Mouse (Mus musculus): ENCODE measurements around the gene Hist1h2af. TPM values are rescaled to one million over a fixed set of nuclear protein-coding genes. Genes with fewer than 3 reads are reported as not detected.
"Not testable (repeated sequence)": the region's sequence is repeated elsewhere in the genome, so short reads cannot be mapped to it uniquely, and the experiment has no call there.

The Hist1h2af gene
- polyA plus RNA-seq, 1 experiment, result 68.8 TPM

DNA sequence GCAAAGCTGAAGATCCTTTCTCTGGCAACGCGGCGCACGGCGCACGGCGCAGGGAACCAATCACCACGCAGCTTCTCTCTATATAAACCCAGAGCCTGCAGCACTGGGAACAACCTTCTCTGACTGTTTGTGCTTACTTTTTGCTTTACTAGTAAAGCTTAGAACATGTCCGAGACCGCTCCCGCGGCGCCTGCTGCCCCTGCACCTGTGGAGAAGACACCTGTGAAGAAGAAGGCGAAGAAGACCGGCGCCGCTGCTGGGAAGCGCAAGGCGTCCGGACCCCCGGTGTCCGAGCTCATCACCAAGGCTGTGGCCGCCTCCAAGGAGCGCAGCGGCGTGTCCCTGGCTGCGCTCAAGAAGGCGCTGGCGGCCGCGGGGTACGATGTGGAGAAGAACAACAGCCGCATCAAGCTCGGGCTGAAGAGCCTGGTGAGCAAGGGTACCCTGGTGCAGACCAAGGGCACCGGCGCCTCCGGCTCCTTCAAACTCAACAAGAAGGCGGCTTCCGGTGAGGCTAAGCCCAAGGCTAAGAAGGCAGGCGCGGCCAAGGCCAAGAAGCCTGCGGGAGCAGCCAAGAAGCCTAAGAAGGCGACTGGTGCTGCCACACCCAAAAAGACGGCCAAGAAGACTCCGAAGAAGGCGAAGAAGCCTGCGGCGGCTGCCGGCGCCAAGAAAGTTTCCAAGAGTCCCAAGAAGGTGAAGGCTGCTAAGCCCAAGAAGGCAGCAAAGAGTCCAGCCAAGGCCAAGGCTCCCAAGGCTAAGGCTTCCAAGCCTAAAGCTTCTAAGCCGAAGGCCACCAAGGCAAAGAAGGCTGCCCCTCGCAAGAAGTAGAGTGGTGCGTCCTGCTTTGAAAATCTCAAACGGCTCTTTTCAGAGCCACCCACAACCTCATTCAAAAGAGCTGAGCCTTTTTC is 21.5 kb downstream of the Hist1h2af start:
- Histone ChIP-seq H3K9ac (ENCODE audit: low read depth, poor library complexity, severe bottlenecking) (peak overlapping the region; percentile 95), H3K36me3 (ENCODE audit: control insufficient read depth, insufficient read depth, low read length, poor library complexity, severe bottlenecking) (no peaks in the 10 kb centered on the region), H3K27me3 (ENCODE audit: control insufficient read depth, insufficient read depth, low read length, poor library complexity, severe bottlenecking) (no peaks in the 10 kb centered on the region), H3K9me3 (replicated peaks; ENCODE audit: control insufficient read depth, insufficient read depth, low read length, poor library complexity, severe bottlenecking) (no peaks in the 10 kb centered on the region), H3K27ac (ENCODE audit: insufficient read depth, low read length) (peak overlapping the region; percentile 90), H3K4me1 (ENCODE audit: control insufficient read depth, insufficient read depth, low read length) (no peaks in the 10 kb centered on the region), H3K4me3 (ENCODE audit: low read depth, low read length) (peak overlapping the region; percentile 68)
- TF ChIP-seq POLR2A (IDR thresholded peaks at IDR 0.05; ENCODE audit: insufficient read depth, low read length), result peak; percentile 99
- no peak for TF ChIP-seq CTCF (IDR thresholded peaks at IDR 0.05; ENCODE audit: low read depth, low read length)

- H3K9me3 ChIP-seq (replicated peaks; ENCODE audit: control insufficient read depth, insufficient read depth, low read length, poor library complexity, severe bottlenecking), result no peaks in the 10 kb centered on the region
- no peaks in the 10 kb centered on the region for H3K27me3 ChIP-seq (ENCODE audit: control insufficient read depth, insufficient read depth, low read length, poor library complexity, severe bottlenecking)
- H3K9ac ChIP-seq (ENCODE audit: low read depth, poor library complexity, severe bottlenecking), result peak overlapping the region; percentile 91
- no peaks in the 10 kb centered on the region for H3K36me3 ChIP-seq (ENCODE audit: control insufficient read depth, insufficient read depth, low read length, poor library complexity, severe bottlenecking)
- peak overlapping the region; percentile 68 for H3K4me3 ChIP-seq (ENCODE audit: low read depth, low read length)
- peak overlapping the region; percentile 94 for H3K27ac ChIP-seq (ENCODE audit: insufficient read depth, low read length)
- no peaks in the 10 kb centered on the region for H3K4me1 ChIP-seq (ENCODE audit: control insufficient read depth, insufficient read depth, low read length)
- TF ChIP-seq CTCF (IDR thresholded peaks at IDR 0.05; ENCODE audit: low read depth, low read length), result no peak
- peak; percentile 92 for TF ChIP-seq POLR2A (IDR thresholded peaks at IDR 0.05; ENCODE audit: insufficient read depth, low read length)
- no peak for TF ChIP-seq EP300 (IDR thresholded peaks at IDR 0.05; ENCODE audit: insufficient read depth, low read depth, low read length)
Observed at GRCm38 (mm10) chr13:23555839-23556416, 22.2 kb downstream of the Hist1h2af start.

GRCm38 (mm10) chr13:23556906-23557305 is 23.2 kb downstream of the Hist1h2af start:
- no peaks in the 10 kb centered on the region for H3K4me1 ChIP-seq (ENCODE audit: control insufficient read depth, insufficient read depth, low read length)
- no peak overlapping the region for H3K4me3 ChIP-seq (ENCODE audit: low read depth, low read length)
- peak overlapping the region; percentile 91 for H3K9ac ChIP-seq (ENCODE audit: low read depth, poor library complexity, severe bottlenecking)
- H3K36me3 ChIP-seq (ENCODE audit: control insufficient read depth, insufficient read depth, low read length, poor library complexity, severe bottlenecking), result no peaks in the 10 kb centered on the region
- peak overlapping the region; percentile 82; the same call in 1 of the 2 replicates for H3K27ac ChIP-seq (ENCODE audit: insufficient read depth, low read length)
- no peaks in the 10 kb centered on the region for H3K9me3 ChIP-seq (replicated peaks; ENCODE audit: control insufficient read depth, insufficient read depth, low read length, poor library complexity, severe bottlenecking)
- H3K27me3 ChIP-seq (ENCODE audit: control insufficient read depth, insufficient read depth, low read length, poor library complexity, severe bottlenecking), result no peaks in the 10 kb centered on the region
- TF ChIP-seq POLR2A (IDR thresholded peaks at IDR 0.05; ENCODE audit: insufficient read depth, low read length) (no peak), CTCF (IDR thresholded peaks at IDR 0.05; ENCODE audit: low read depth, low read length) (no peak), EP300 (IDR thresholded peaks at IDR 0.05; ENCODE audit: insufficient read depth, low read depth, low read length) (no peak)

GRCm38 (mm10) chr13:23560699-23561098 is 27.0 kb downstream of the Hist1h2af start:
- H3K9me3 ChIP-seq (replicated peaks; ENCODE audit: control insufficient read depth, insufficient read depth, low read length, poor library complexity, severe bottlenecking); H3K36me3 ChIP-seq (ENCODE audit: control insufficient read depth, insufficient read depth, low read length, poor library complexity, severe bottlenecking); H3K9ac ChIP-seq (ENCODE audit: low read depth, poor library complexity, severe bottlenecking); H3K27me3 ChIP-seq (ENCODE audit: control insufficient read depth, insufficient read depth, low read length, poor library complexity, severe bottlenecking); H3K4me1 ChIP-seq (ENCODE audit: control insufficient read depth, insufficient read depth, low read length); H3K4me3 ChIP-seq (ENCODE audit: low read depth, low read length): not testable (repeated sequence)
- H3K27ac ChIP-seq (ENCODE audit: insufficient read depth, low read length), result peak overlapping the region; percentile 86

- peak overlapping the region; percentile 67 for H3K4me3 ChIP-seq (ENCODE audit: low read depth, low read length)
- H3K9me3 ChIP-seq (replicated peaks; ENCODE audit: control insufficient read depth, insufficient read depth, low read length, poor library complexity, severe bottlenecking); H3K4me1 ChIP-seq (ENCODE audit: control insufficient read depth, insufficient read depth, low read length); H3K27ac ChIP-seq (ENCODE audit: insufficient read depth, low read length); H3K9ac ChIP-seq (ENCODE audit: low read depth, poor library complexity, severe bottlenecking); H3K27me3 ChIP-seq (ENCODE audit: control insufficient read depth, insufficient read depth, low read length, poor library complexity, severe bottlenecking); H3K36me3 ChIP-seq (ENCODE audit: control insufficient read depth, insufficient read depth, low read length, poor library complexity, severe bottlenecking): not testable (repeated sequence)
Observed at GRCm38 (mm10) chr13:23561531-23561882, 27.8 kb downstream of the Hist1h2af start.

- peak within 1 kb of the TSS; percentile 84 for H3K4me3 ChIP-seq (ENCODE audit: low read depth, low read length)
- H3K27me3 ChIP-seq (ENCODE audit: control insufficient read depth, insufficient read depth, low read length, poor library complexity, severe bottlenecking); H3K4me1 ChIP-seq (ENCODE audit: control insufficient read depth, insufficient read depth, low read length); H3K9me3 ChIP-seq (replicated peaks; ENCODE audit: control insufficient read depth, insufficient read depth, low read length, poor library complexity, severe bottlenecking); H3K36me3 ChIP-seq (ENCODE audit: control insufficient read depth, insufficient read depth, low read length, poor library complexity, severe bottlenecking): not testable (repeated sequence)
- H3K9ac ChIP-seq (ENCODE audit: low read depth, poor library complexity, severe bottlenecking), result peak within 1 kb of the TSS; percentile 97
- TF ChIP-seq POLR2A (IDR thresholded peaks at IDR 0.05; ENCODE audit: insufficient read depth, low read length) (peak; percentile 97), EP300 (IDR thresholded peaks at IDR 0.05; ENCODE audit: insufficient read depth, low read depth, low read length) (0 out of 2 replicates have a peak, but pooled peaks have one; percentile 29)
- peak within 1 kb of the TSS; percentile 98 for H3K27ac ChIP-seq (ENCODE audit: insufficient read depth, low read length)
Observed at GRCm38 (mm10) chr13:23561883-23562659, 28.4 kb downstream of the Hist1h2af start, which contains the start of gene Hist1h3e. TSS of gene Hist1h3e (minus strand) at chr13:23562369.
